Mouse (Mus musculus): ENCODE data around the gene Tab2.

DNA sequence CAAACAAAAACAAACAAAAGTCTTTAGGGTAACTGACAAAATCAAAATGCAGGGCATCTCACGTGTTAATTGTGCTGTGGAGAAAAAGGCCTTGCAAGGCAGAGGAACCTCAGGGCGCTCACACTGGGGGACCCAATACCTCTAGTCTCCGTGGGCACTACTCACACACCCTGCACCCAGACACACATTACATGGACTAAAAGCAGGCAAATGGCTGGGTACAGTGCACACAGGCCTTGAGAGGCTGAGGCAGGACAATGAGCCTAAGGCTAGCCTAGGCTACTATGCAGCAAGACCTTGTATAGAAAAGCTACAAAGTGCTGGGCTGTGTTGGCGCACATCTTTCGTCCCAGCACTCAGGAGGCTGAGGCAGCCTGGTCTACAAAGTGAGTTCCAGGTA lies 51.9 kb downstream of the Tab2 start:
- TF ChIP-seq POLR2A (IDR thresholded peaks at IDR 0.05; ENCODE audit: extremely low read depth, insufficient read depth, low read length) (no peak), CTCF (IDR thresholded peaks at IDR 0.05; ENCODE audit: low read depth, low read length) (no peak)

Data from liver, adult 2 months (tissue).